ENCODE assay signal across 9 mouse cellular contexts in genomic region chr9:96543643-96544640, GRCm38 (mm10). TPM values are rescaled to one million over a fixed set of nuclear protein-coding genes. Genes with fewer than 3 reads are reported as not detected.
DNase-seq lines count a peak whose midpoint lies in the region; ATAC-seq and TF ChIP-seq lines count a peak whose summit lies in the region.
"Had no signal": no experiment of that assay in that cellular context is flagged by ENCODE, and none has a peak within 500 bp of the region (broad histone marks: within the 10 kb centered on the region; RNA-seq: fewer than 3 reads in every experiment).

No protein-coding gene starts in this region.

- no peak overlapping the region for H3K27ac ChIP-seq in embryonic facial prominence, embryonic 13.5 days
- no peak overlapping the region for H3K27ac ChIP-seq in heart, embryonic 11.5 days (ENCODE audit: low read depth, low read length)
- H3K27ac ChIP-seq in kidney, postnatal 0 days: no peak overlapping the region

- H3K9ac ChIP-seq in embryonic facial prominence, embryonic 13.5 days: no peak overlapping the region
- H3K9ac ChIP-seq in heart, embryonic 11.5 days (ENCODE audit: low read depth, low read length): 0 out of 2 replicates have a peak overlapping the region, but pooled peaks have one; percentile 59
- no peak overlapping the region for H3K9ac ChIP-seq in kidney, postnatal 0 days (ENCODE audit: low read depth, low read length)

- H3K27me3 ChIP-seq in embryonic facial prominence, embryonic 13.5 days: no peaks in the 10 kb centered on the region
- no peaks in the 10 kb centered on the region for H3K27me3 ChIP-seq in heart, embryonic 11.5 days (ENCODE audit: control insufficient read depth, insufficient read depth, low read length)
- H3K27me3 ChIP-seq in kidney, postnatal 0 days (ENCODE audit: insufficient read depth, low read length): no peaks in the 10 kb centered on the region
- H3K27me3 ChIP-seq: Patski had no signal

- peak; percentile 51 for TF ChIP-seq CTCF in kidney, postnatal 0 days (IDR thresholded peaks at IDR 0.05; ENCODE audit: low read depth)

- no peak for ATAC-seq in embryonic facial prominence, embryonic 13.5 days (ENCODE audit: insufficient number of reproducible peaks, insufficient read depth, low FRiP score, low TSS enrichment, low read depth)
- ATAC-seq in heart, embryonic 11.5 days (replicated peaks; ENCODE audit: insufficient number of reproducible peaks, low FRiP score, low TSS enrichment): peak; percentile 81
- no peak; the same call in 1 of the 2 replicates for ATAC-seq in kidney, postnatal 0 days (replicated peaks; ENCODE audit: low FRiP score, low read depth)
- ATAC-seq: Patski had no signal

- DNase-seq in CD4-positive, CD25-positive, alpha-beta regulatory T cell, adult 2 months (ENCODE audit: low read depth, low spot score): peak; percentile 68
- peak; percentile 87 for DNase-seq in brain, adult 2 months (ENCODE audit: low read depth, low spot score)
- DNase-seq in kidney, postnatal 0 days (ENCODE audit: low spot score): peak; percentile 71
- peak; percentile 49 to 54 for DNase-seq in lung, adult 18-20 months
- peak; percentile 68 for DNase-seq in neural tube, embryonic 10.5 days (ENCODE audit: extremely low spot score, low spot score)
- DNase-seq in testis, postnatal 10 days (ENCODE audit: low spot score): peak; percentile 78

- H3K4me1 ChIP-seq in embryonic facial prominence, embryonic 13.5 days: no peaks in the 10 kb centered on the region
- H3K4me1 ChIP-seq in heart, embryonic 11.5 days (ENCODE audit: control insufficient read depth, insufficient read depth, low read length): no peaks in the 10 kb centered on the region
- H3K4me1 ChIP-seq in kidney, postnatal 0 days (replicated peaks; ENCODE audit: insufficient read depth, low read length): no peaks in the 10 kb centered on the region

- peak overlapping the region; percentile 39 for H3K4me2 ChIP-seq in embryonic facial prominence, embryonic 13.5 days
- peak overlapping the region; percentile 56 for H3K4me2 ChIP-seq in heart, embryonic 11.5 days
- peak overlapping the region; percentile 34 for H3K4me2 ChIP-seq in kidney, postnatal 0 days (ENCODE audit: low read length)

- H3K36me3 ChIP-seq in embryonic facial prominence, embryonic 13.5 days: peaks cover 54% of the 10 kb centered on the region
- H3K36me3 ChIP-seq in heart, embryonic 11.5 days (ENCODE audit: control insufficient read depth, insufficient read depth, low read length): peaks cover 2% of the 10 kb centered on the region; the same call in 1 of the 2 replicates
- peaks cover 18% of the 10 kb centered on the region for H3K36me3 ChIP-seq in kidney, postnatal 0 days (ENCODE audit: insufficient read depth, low read length)

- no peaks in the 10 kb centered on the region for H3K9me3 ChIP-seq in embryonic facial prominence, embryonic 13.5 days
- H3K9me3 ChIP-seq in heart, embryonic 11.5 days (replicated peaks; ENCODE audit: control insufficient read depth, low read length): no peaks in the 10 kb centered on the region
- no peaks in the 10 kb centered on the region for H3K9me3 ChIP-seq in kidney, postnatal 0 days (replicated peaks; ENCODE audit: low read length)

- 31% methylated on average over 27 of the region's 27 CpGs for WGBS in embryonic facial prominence, embryonic 13.5 days
- 26% methylated on average over 27 of the region's 27 CpGs for WGBS in heart, embryonic 11.5 days (ENCODE audit: insufficient replicate concordance)
- WGBS in kidney, postnatal 0 days: 40% methylated on average over 27 of the region's 27 CpGs

- no peak overlapping the region for H3K4me3 ChIP-seq in embryonic facial prominence, embryonic 13.5 days
- peak overlapping the region; percentile 30 for H3K4me3 ChIP-seq in heart, embryonic 11.5 days (ENCODE audit: low read depth, low read length)
- no peak overlapping the region for H3K4me3 ChIP-seq in kidney, postnatal 0 days (replicated peaks; ENCODE audit: low read depth, low read length)

RNA-seq across cellular contexts. Expression of gene Gm28729, which starts 18.9 kb away (rescaled TPM):
- polyA plus RNA-seq in embryonic facial prominence, embryonic 13.5 days (2015; fragmentation: Nextera tagmentation; extraction: Ambion mirVana): not detected in 2 replicates
- not detected in 2 replicates for polyA plus RNA-seq in heart, embryonic 11.5 days (2014; fragmentation: Nextera tagmentation; extraction: Ambion mirVana)
- 0.09 TPM in 1 of 2 replicates, not detected in the other for polyA plus RNA-seq in kidney, postnatal 0 days (2015; fragmentation: Nextera tagmentation; extraction: Ambion mirVana)
- polyA plus RNA-seq: Patski had no signal
